Mouse (Mus musculus): ENCODE data around the gene Serhl. TPM values are rescaled to one million over a fixed set of nuclear protein-coding genes. Genes with fewer than 3 reads are reported as not detected.
A peak's percentile ranks its signal among the peaks of the same experiment; 100 is the strongest.
"Not testable (repeated sequence)": the region's sequence is repeated elsewhere in the genome, so short reads cannot be mapped to it uniquely, and the experiment has no call there.

Serhl gene
- polyA plus RNA-seq, 1 experiment from 2014 or later = 58.9 TPM

DNA sequence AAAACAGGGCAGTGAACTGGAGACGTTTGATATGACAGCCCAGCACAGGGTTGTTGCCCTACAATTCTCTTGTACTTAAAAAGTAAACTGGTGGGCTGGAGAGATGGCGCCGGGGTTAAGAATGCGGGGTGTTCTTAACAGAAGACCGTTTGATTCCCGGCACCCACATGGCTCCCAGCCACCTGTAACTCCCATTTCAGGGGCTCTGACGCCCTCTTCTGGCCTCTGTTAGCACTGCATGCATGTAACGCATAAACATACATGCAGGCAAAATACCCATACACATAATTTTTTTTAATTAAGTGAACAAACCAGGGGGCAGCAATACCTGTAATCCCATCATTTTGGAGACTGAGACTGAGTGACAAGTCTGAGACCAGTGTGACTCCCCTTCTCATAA, 31.8 kb upstream of the Serhl start:
- Histone ChIP-seq H3K27ac (ENCODE audit: poor library complexity, severe bottlenecking) (peak overlapping the region; percentile 92), H3K27me3 (replicated peaks) (0 out of 2 replicates have a peak, but pooled peaks cover 3% of the 10 kb centered on the region), H3K9ac (no peak overlapping the region), H3K36me3 (no peaks in the 10 kb centered on the region), H3K4me2 (peak overlapping the region; percentile 75; the same call in 1 of the 2 replicates), H3K4me3 (0 out of 2 replicates have a peak overlapping the region, but pooled peaks have one; percentile 42), H3K4me1 (replicated peaks) (peaks cover 49% of the 10 kb centered on the region), H3K9me3 (replicated peaks) (no peaks in the 10 kb centered on the region)
- no peak for ATAC-seq (ENCODE audit: insufficient number of reproducible peaks, low FRiP score)
- 58% methylated on average over 8 of the region's 8 CpGs for WGBS

DNA sequence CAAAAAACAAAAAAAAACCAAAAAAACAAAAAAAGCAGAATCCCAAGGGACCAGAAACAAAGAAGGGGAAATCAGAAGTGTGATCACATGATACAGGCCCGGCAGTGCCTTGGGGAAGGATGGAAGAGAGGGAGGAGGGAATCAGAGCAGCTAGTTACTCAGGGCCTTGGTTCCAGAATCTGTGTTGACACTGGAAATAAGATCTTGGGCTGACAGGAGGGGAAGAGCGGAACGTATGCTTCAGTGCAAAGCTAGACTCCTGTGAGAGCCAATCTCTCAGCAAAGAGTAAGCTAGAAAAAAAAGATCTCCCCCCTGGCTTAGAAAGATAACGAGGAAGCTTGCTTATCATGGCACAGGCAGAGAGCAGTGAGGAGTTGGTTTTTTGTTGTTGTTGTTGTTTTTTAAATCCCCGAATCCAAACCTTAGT, 30.1 kb upstream of the Serhl start:
- no peak overlapping the region for H3K9ac ChIP-seq
- no peaks in the 10 kb centered on the region for H3K36me3 ChIP-seq
- peaks cover 39% of the 10 kb centered on the region for H3K4me1 ChIP-seq (replicated peaks)
- no peak overlapping the region for H3K27ac ChIP-seq (ENCODE audit: poor library complexity, severe bottlenecking)
- H3K9me3 ChIP-seq (replicated peaks) = no peaks in the 10 kb centered on the region
- WGBS = 16% methylated on average over 5 of the region's 5 CpGs
- peak; percentile 71; the same call in 1 of the 2 replicates for ATAC-seq (ENCODE audit: insufficient number of reproducible peaks, low FRiP score)
- no peak overlapping the region for H3K4me2 ChIP-seq
- no peak overlapping the region for H3K4me3 ChIP-seq
- H3K27me3 ChIP-seq (replicated peaks) = peaks cover 3% of the 10 kb centered on the region; the same call in 1 of the 2 replicates

DNA sequence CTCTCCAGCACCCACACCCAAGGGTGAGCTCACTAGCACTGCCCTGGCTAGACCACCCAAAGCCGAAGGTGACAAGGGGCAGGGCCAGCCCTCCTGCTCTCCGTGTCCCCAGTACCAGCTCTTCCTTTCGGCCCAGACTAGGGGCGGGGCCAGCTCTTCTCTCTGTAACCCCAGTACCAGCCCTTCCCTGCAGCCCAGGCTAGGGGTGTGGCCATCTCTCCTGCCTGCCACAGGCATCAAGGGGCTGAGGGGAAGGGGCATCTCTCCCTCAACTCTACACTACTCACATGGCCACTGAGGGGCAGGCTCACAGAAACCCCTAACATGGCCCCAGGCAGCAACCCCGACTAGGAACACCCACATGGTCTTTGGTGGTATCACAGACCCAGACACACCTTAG, 27.6 kb upstream of the Serhl start:
- Histone ChIP-seq H3K4me2 (no peak overlapping the region), H3K9ac (no peak overlapping the region), H3K27ac (ENCODE audit: poor library complexity, severe bottlenecking) (no peak overlapping the region), H3K9me3 (replicated peaks) (peaks cover 5% of the 10 kb centered on the region; the same call in 1 of the 2 replicates), H3K4me1 (replicated peaks) (peaks cover 27% of the 10 kb centered on the region), H3K36me3 (no peaks in the 10 kb centered on the region), H3K4me3 (no peak overlapping the region), H3K27me3 (replicated peaks) (peaks cover 3% of the 10 kb centered on the region; the same call in 1 of the 2 replicates)
- 17% methylated on average over 5 of the region's 5 CpGs for WGBS
- peak; percentile 79 for ATAC-seq (ENCODE audit: insufficient number of reproducible peaks, low FRiP score)

DNA sequence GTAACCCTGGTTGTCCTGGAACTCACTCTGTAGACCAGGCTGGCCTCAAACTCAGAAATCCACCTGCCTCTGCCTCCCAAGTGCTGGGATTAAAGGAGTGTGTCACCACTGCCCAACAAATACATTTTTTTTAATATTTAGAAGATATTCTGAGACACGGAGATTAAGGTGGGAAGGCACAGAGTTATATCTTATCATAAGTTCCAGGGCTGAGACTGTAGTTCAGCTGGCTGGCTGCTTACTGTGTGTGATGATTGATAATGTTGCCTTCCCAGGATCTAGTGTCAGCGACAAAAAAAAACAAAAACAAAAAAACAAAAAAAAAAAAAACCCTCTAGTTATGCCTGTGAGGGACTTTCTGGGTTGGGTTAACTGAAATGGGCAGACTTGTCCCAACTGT, 26.7 kb upstream of the Serhl start:
- not testable (repeated sequence) for H3K27me3 ChIP-seq (replicated peaks); H3K9ac ChIP-seq; H3K36me3 ChIP-seq; H3K9me3 ChIP-seq (replicated peaks); ATAC-seq (ENCODE audit: insufficient number of reproducible peaks, low FRiP score); H3K27ac ChIP-seq (ENCODE audit: poor library complexity, severe bottlenecking); H3K4me3 ChIP-seq; H3K4me2 ChIP-seq
- H3K4me1 ChIP-seq (replicated peaks) = peaks cover 18% of the 10 kb centered on the region
- WGBS = 77% methylated on average over 2 of the region's 2 CpGs

DNA sequence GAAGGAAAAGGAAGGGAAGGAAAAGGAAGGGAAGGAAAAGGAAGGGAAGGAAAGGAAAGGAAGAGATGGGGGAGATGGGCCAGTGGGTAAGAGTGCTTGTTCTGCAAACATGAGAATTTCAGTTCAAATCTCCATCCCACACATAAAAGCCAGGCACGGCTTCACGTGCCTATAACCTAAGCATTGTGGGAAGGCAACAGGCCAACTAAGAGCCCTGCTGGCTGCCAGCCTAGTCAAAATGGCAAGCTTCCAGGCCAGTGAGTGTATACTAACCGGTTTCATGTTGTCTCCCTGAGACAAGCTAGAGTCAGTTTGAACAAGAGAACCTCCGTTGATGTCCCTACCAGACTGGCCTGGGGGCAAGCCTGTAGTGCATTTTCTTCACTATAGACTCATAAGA, 23.8 kb upstream of the Serhl start:
- no peak overlapping the region for H3K27ac ChIP-seq (ENCODE audit: poor library complexity, severe bottlenecking)

DNA sequence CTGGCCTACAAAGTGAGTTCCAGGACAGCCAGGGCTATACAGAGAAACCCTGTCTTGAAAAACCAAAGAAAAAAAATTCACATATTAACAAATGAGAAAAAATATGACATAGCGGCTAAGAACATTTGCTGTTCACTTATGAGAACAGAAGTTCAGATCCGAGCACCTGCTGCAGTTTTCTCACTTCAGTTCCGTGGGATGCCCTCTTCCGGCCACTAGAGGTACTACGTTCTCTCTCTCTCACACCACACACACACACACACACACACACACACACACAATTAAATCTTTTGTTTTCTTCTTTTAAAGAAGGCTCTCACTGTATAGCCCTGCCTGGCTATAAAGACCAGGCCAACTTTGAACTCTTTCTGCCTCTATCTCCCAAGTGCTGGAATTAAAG, 21.0 kb upstream of the Serhl start:
- H3K4me2 ChIP-seq = no peak overlapping the region
- no peak overlapping the region for H3K27ac ChIP-seq (ENCODE audit: poor library complexity, severe bottlenecking)
- peaks cover 5% of the 10 kb centered on the region; the same call in 1 of the 2 replicates for H3K9me3 ChIP-seq (replicated peaks)
- no peak overlapping the region for H3K4me3 ChIP-seq
- no peak overlapping the region for H3K9ac ChIP-seq
- WGBS = 94% methylated on average over 5 of the region's 5 CpGs
- H3K36me3 ChIP-seq = no peaks in the 10 kb centered on the region
- ATAC-seq (ENCODE audit: insufficient number of reproducible peaks, low FRiP score) = no peak
- peaks cover 13% of the 10 kb centered on the region for H3K4me1 ChIP-seq (replicated peaks)
- H3K27me3 ChIP-seq (replicated peaks) = no peaks in the 10 kb centered on the region; the same call in 1 of the 2 replicates

More for the DNA sequence above, 23.8 kb upstream of the Serhl start:
- no peak for ATAC-seq (ENCODE audit: insufficient number of reproducible peaks, low FRiP score)
- H3K9ac ChIP-seq = no peak overlapping the region
- H3K4me3 ChIP-seq = no peak overlapping the region
- H3K4me2 ChIP-seq = no peak overlapping the region
- H3K27me3 ChIP-seq (replicated peaks) = no peaks in the 10 kb centered on the region; the same call in 1 of the 2 replicates
- peaks cover 5% of the 10 kb centered on the region; the same call in 1 of the 2 replicates for H3K9me3 ChIP-seq (replicated peaks)
- 68% methylated on average over 4 of the region's 4 CpGs for WGBS
- H3K36me3 ChIP-seq = no peaks in the 10 kb centered on the region
- H3K4me1 ChIP-seq (replicated peaks) = peaks cover 6% of the 10 kb centered on the region

DNA sequence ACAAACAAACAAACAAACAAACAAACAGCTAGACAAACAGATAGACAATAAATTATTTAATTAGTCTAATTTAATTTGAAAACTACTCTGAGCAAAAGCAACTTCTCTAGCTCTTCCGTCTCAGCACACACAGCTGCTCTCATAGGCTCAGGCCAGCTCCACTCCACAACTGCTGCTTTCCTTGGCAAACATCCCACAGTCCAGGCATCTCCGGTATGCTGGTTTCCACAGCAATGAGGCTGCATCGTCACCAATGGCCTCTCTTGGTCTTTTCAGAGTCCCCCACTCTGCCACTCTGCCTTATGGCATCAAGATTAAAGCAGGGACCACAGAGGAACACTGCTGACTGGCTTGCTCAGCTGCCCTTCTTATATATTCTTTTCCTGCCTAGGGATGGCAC, 18.4 kb upstream of the Serhl start:
- Histone ChIP-seq H3K36me3 (no peaks in the 10 kb centered on the region), H3K4me1 (replicated peaks) (peaks cover 13% of the 10 kb centered on the region), H3K4me3 (no peak overlapping the region), H3K4me2 (no peak overlapping the region), H3K9ac (no peak overlapping the region), H3K27ac (ENCODE audit: poor library complexity, severe bottlenecking) (peak overlapping the region; percentile 67), H3K9me3 (replicated peaks) (peaks cover 5% of the 10 kb centered on the region; the same call in 1 of the 2 replicates), H3K27me3 (replicated peaks) (0 out of 2 replicates have a peak, but pooled peaks cover 1% of the 10 kb centered on the region)
- 24% methylated on average over 3 of the region's 3 CpGs for WGBS
- peak; percentile 85 for ATAC-seq (ENCODE audit: insufficient number of reproducible peaks, low FRiP score)

DNA sequence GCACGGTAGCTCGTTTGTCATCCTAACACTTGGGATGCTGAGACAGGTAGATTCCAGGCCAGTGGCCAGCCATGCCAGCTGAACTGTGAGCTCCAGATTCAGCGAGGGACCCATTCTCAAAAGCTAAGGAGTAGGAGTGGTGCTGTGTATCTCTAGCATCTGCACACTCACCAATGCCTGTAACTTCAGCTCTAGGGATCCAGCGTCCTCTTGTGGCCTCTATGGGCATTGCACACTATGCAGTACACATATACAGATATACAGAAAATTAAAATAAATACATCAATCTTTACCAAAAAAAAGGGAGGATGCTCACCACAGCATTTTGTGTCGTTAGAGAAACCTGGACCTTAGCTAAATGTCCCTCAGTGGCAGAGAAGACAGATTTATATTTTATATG, 17.6 kb upstream of the Serhl start:
- H3K9me3 ChIP-seq (replicated peaks) = no peaks in the 10 kb centered on the region
- no peaks in the 10 kb centered on the region for H3K36me3 ChIP-seq
- no peak for ATAC-seq (ENCODE audit: insufficient number of reproducible peaks, low FRiP score)
- H3K4me2 ChIP-seq = no peak overlapping the region
- H3K27me3 ChIP-seq (replicated peaks) = 0 out of 2 replicates have a peak, but pooled peaks cover 8% of the 10 kb centered on the region
- no peak overlapping the region for H3K4me3 ChIP-seq
- 81% methylated on average over 5 of the region's 5 CpGs for WGBS
- H3K4me1 ChIP-seq (replicated peaks) = peaks cover 13% of the 10 kb centered on the region
- no peak overlapping the region for H3K9ac ChIP-seq
- no peak overlapping the region for H3K27ac ChIP-seq (ENCODE audit: poor library complexity, severe bottlenecking)

DNA sequence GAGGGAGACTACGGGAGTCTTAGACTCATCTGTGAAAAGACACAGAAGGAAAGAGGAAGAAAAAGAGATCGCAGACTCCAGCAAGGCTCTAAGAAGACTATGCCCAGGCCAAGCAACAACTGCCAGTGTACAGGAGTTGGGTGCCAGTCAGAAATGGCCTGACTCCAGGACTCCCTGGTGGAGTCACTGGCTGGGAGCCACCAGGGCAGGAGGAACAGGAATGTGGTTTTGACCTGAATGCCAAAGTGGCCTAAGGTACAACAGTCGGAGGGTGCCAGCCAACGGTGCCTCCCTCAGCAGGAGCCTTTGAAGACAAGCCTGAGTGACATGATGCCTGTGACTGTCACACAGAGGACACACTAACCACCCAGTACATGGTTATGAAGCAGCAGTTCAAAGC, 15.1 kb upstream of the Serhl start:
- H3K9ac ChIP-seq = no peak overlapping the region
- H3K27me3 ChIP-seq (replicated peaks) = 0 out of 2 replicates have a peak, but pooled peaks cover 8% of the 10 kb centered on the region
- no peaks in the 10 kb centered on the region for H3K36me3 ChIP-seq
- H3K9me3 ChIP-seq (replicated peaks) = no peaks in the 10 kb centered on the region
- H3K4me3 ChIP-seq = no peak overlapping the region
- H3K27ac ChIP-seq (ENCODE audit: poor library complexity, severe bottlenecking) = no peak overlapping the region
- ATAC-seq (ENCODE audit: insufficient number of reproducible peaks, low FRiP score) = no peak
- WGBS = 84% methylated on average over 4 of the region's 4 CpGs
- H3K4me2 ChIP-seq = no peak overlapping the region
- peaks cover 13% of the 10 kb centered on the region for H3K4me1 ChIP-seq (replicated peaks)

DNA sequence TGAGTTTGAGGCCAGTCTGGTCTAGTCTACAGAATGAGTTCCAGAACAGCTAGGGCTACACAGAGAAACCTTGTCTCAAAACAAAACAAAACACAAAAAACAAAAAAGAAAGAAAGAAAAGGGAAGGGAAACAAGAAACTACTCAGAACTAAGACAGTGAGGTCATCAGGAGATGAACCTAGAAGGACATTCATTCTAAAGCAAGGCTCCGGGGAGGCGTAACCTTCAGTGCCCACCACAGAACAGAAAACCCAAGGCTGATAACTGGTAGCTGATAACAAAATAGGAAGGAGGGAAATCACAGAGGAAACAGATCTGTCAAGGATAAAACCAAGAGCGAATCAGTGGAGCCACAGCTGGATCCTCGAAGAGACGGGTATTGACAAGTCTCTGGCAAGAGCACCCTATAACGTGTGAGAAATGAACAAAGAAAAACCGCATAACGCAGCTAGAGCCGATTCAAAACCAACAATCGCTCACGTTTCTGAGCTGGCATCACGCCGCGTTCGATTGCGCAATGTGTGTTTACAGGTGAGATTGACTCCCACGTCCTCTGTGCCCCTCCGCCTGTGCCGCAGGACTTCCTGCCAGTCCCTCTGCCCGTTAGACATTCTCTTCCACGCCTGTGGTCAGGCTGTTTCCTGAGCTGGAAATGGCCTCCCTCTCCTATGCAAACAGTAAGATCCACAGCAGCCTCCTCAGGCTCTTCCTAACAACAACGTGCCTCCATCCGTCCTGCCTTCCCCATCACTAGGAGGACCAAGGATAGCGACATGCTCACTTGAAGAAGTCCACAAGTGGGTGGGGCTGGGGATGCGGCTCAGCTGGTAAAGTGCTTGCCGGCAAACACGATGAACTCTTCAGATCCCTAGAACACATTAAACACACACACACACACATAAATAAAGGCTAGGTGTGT, 13.4 kb upstream of the Serhl start:
- no peaks in the 10 kb centered on the region for H3K36me3 ChIP-seq
- H3K27ac ChIP-seq (ENCODE audit: poor library complexity, severe bottlenecking) = no peak overlapping the region
- H3K27me3 ChIP-seq (replicated peaks) = 0 out of 2 replicates have a peak, but pooled peaks cover 8% of the 10 kb centered on the region
- no peak for ATAC-seq (ENCODE audit: insufficient number of reproducible peaks, low FRiP score)
- peaks cover 4% of the 10 kb centered on the region for H3K4me1 ChIP-seq (replicated peaks)
- 49% methylated on average over 27 of the region's 27 CpGs for WGBS
- no peak overlapping the region for H3K9ac ChIP-seq
- H3K9me3 ChIP-seq (replicated peaks) = no peaks in the 10 kb centered on the region
- no peak overlapping the region for H3K4me2 ChIP-seq
- no peak overlapping the region for H3K4me3 ChIP-seq

DNA sequence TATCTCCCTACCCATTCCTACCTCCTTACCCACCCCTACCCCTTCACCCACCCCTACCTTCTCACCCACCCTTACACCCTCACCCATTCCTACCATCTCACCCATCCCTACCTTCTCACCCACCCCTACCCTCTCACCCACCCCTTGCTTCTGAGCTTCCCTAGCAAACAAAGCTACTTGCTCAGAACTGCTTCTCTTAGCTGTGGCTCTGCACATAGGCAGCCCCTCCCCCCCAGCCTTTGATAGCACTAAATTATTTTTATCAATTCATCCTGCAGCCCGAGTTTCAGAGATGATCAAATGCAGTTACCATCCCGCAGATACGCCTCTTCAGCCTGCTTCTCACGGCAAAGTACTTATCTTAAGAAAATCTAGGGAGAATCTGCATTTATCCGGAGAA, 5.8 kb upstream of the Serhl start:
- ATAC-seq (ENCODE audit: insufficient number of reproducible peaks, low FRiP score) = no peak
- no peak overlapping the region for H3K27ac ChIP-seq (ENCODE audit: poor library complexity, severe bottlenecking)
- H3K36me3 ChIP-seq = no peaks in the 10 kb centered on the region
- WGBS = 61% methylated on average over 5 of the region's 5 CpGs
- no peak overlapping the region for H3K4me3 ChIP-seq
- no peak overlapping the region for H3K9ac ChIP-seq
- no peaks in the 10 kb centered on the region for H3K9me3 ChIP-seq (replicated peaks)
- no peak overlapping the region for H3K4me2 ChIP-seq
- H3K27me3 ChIP-seq (replicated peaks) = 0 out of 2 replicates have a peak, but pooled peaks cover 7% of the 10 kb centered on the region
- H3K4me1 ChIP-seq (replicated peaks) = peaks cover 18% of the 10 kb centered on the region
